Mouse (Mus musculus) testis, adult 2 months (tissue): Measurements from ENCODE around the gene Ankrd31.

ENCODE experiments used
- CTCF ChIP-seq: fragments of 200-500 bp; IDR thresholded peaks from 2 replicates; pipeline ENCODE4 v1.5.1; 2012; ENCODE audit warnings: low read depth, mild to moderate bottlenecking, inconsistent platforms, low read length, moderate library complexity; ENCODE audit not compliant: control insufficient read depth, insufficient read depth, insufficient replicate concordance
- POLR2A ChIP-seq: fragments of 200-500 bp; IDR thresholded peaks from 2 replicates; pipeline ENCODE4 v1.6.1; 2012; ENCODE audit warnings: low read depth, mild to moderate bottlenecking, inconsistent platforms, low read length, moderate library complexity; ENCODE audit not compliant: control insufficient read depth

GRCm38 (mm10) chr13:96928432-96929039, 180.5 kb downstream of the Ankrd31 start:
- TF ChIP-seq POLR2A (no peak), CTCF (no peak)
